Mouse (Mus musculus) yolk sac, embryonic 10.5 days (tissue): ENCODE data around the gene Wdr89.
"Not testable (repeated sequence)": the region's sequence is repeated elsewhere in the genome, so short reads cannot be mapped to it uniquely, and the experiment has no call there.

Experiments used
- DNase-seq: peaks from one replicate; pipeline ENCODE4 v3.0.0-alpha.2; 2017; ENCODE audit warnings: low spot score

Gene Wdr89

GRCm38 (mm10) chr12:75669258-75670106 lies at the start of gene Wdr89:
TSS of gene Wdr89 (minus strand) at chr12:75669537.
- peak; percentile 99 for DNase-seq

GRCm38 (mm10) chr12:75713596-75713995 lies 44.3 kb upstream of the Wdr89 start:
- DNase-seq = no peak

GRCm38 (mm10) chr12:75712905-75713304 lies 43.6 kb upstream of the Wdr89 start:
- DNase-seq = not testable (repeated sequence)

- no peak for DNase-seq
Measured at GRCm38 (mm10) chr12:75710596-75711376, 41.4 kb upstream of the Wdr89 start.

GRCm38 (mm10) chr12:75709506-75709905 lies 40.2 kb upstream of the Wdr89 start:
- no peak for DNase-seq

GRCm38 (mm10) chr12:75706670-75707069 lies 37.3 kb upstream of the Wdr89 start:
- peak; percentile 19 for DNase-seq

GRCm38 (mm10) chr12:75702739-75703122 lies 33.4 kb upstream of the Wdr89 start:
- no peak for DNase-seq

- no peak for DNase-seq
Measured at GRCm38 (mm10) chr12:75702084-75702738, 32.9 kb upstream of the Wdr89 start.

- peak; percentile 34 for DNase-seq
Measured at GRCm38 (mm10) chr12:75701173-75702083, 32.1 kb upstream of the Wdr89 start.

GRCm38 (mm10) chr12:75698692-75699091 lies 29.4 kb upstream of the Wdr89 start:
- no peak for DNase-seq

GRCm38 (mm10) chr12:75695845-75696244 lies 26.5 kb upstream of the Wdr89 start:
- not testable (repeated sequence) for DNase-seq

GRCm38 (mm10) chr12:75689003-75689402 lies 19.7 kb upstream of the Wdr89 start:
- no peak for DNase-seq

GRCm38 (mm10) chr12:75687314-75687713 lies 18.0 kb upstream of the Wdr89 start:
- DNase-seq = no peak

GRCm38 (mm10) chr12:75684026-75684425 lies 14.7 kb upstream of the Wdr89 start:
- not testable (repeated sequence) for DNase-seq

- DNase-seq = no peak
Measured at GRCm38 (mm10) chr12:75683598-75683997, 14.3 kb upstream of the Wdr89 start.

- DNase-seq = no peak
Measured at GRCm38 (mm10) chr12:75682842-75683241, 13.5 kb upstream of the Wdr89 start.

- DNase-seq = no peak
Measured at GRCm38 (mm10) chr12:75681101-75681500, 11.8 kb upstream of the Wdr89 start.

GRCm38 (mm10) chr12:75678393-75678792 lies 9.1 kb upstream of the Wdr89 start:
- DNase-seq = no peak

- no peak for DNase-seq
Measured at GRCm38 (mm10) chr12:75672630-75673029, 3.3 kb upstream of the Wdr89 start.

- no peak for DNase-seq
Measured at GRCm38 (mm10) chr12:75671759-75672315, 2.5 kb upstream of the Wdr89 start.

GRCm38 (mm10) chr12:75670611-75671010 lies 1.3 kb upstream of the Wdr89 start:
- no peak for DNase-seq
